Mouse (Mus musculus) neural tube, embryonic 13.5 days (tissue): ENCODE measurements at regions not wholly inside any gene's neighbourhood (a gene's known extent, or its start where the extent isn't known, plus 50 kb on each side); places are given as distances from the start of the nearest gene placed in this dataset.

Experiments used
- ATAC-seq: fragments of 200-750 bp; cut with Nextera tagmentation; 2 replicates; pipeline ENCODE4 v1.8.0; 2017; ENCODE audit warnings: low read depth, mild to moderate bottlenecking, moderate TSS enrichment, moderate library complexity
- H3K27ac ChIP-seq: fragments of 300-500 bp; sonication (generic); replicated peaks from 2 replicates; pipeline ENCODE4 v1.5.1; 2015; ENCODE audit warnings: moderate library complexity, mild to moderate bottlenecking, inconsistent platforms
- H3K27me3 ChIP-seq: fragments of 300-500 bp; sonication (generic); 2 replicates; pipeline ENCODE4 v1.6.1; 2015; ENCODE audit warnings: mild to moderate bottlenecking, inconsistent platforms
- H3K36me3 ChIP-seq: fragments of 300-500 bp; sonication (generic); 2 replicates; pipeline ENCODE4 v1.6.1; 2015; ENCODE audit warnings: mild to moderate bottlenecking, inconsistent platforms
- H3K4me1 ChIP-seq: fragments of 300-500 bp; sonication (generic); replicated peaks from 2 replicates; pipeline ENCODE4 v1.6.1; 2015; ENCODE audit warnings: inconsistent platforms
- H3K4me2 ChIP-seq: fragments of 300-500 bp; sonication (generic); 2 replicates; pipeline ENCODE4 v1.6.1; 2015; ENCODE audit warnings: inconsistent platforms, mild to moderate bottlenecking, moderate library complexity
- H3K4me3 ChIP-seq: fragments of 300-500 bp; sonication (generic); 2 replicates; pipeline ENCODE4 v1.5.1; 2015; ENCODE audit warnings: mild to moderate bottlenecking, inconsistent platforms
- H3K9ac ChIP-seq: fragments of 300-500 bp; sonication (generic); 2 replicates; pipeline ENCODE4 v1.6.1; 2015; ENCODE audit warnings: moderate library complexity, mild to moderate bottlenecking, inconsistent platforms
- H3K9me3 ChIP-seq: fragments of 300-500 bp; sonication (generic); 2 replicates; pipeline ENCODE4 v1.6.1; 2016; ENCODE audit warnings: inconsistent platforms
- WGBS: fragments of 180-500 bp; shearing (Covaris S2); methylation state at CpG from one replicate; pipeline ENCODE4 v1.1.7; 2015; 5-methylcytosine and 5-hydroxymethylcytosine counted together

- H3K9me3 ChIP-seq: 0 out of 2 replicates have a peak, but pooled peaks cover 3% of the 10 kb centered on the region
- H3K36me3 ChIP-seq: no peaks in the 10 kb centered on the region
- no peak overlapping the region for H3K9ac ChIP-seq
- H3K4me3 ChIP-seq: no peak overlapping the region
- WGBS: 93% methylated on average over 7 of the region's 7 CpGs
- no peak for ATAC-seq
- H3K27me3 ChIP-seq: no peaks in the 10 kb centered on the region
- no peak overlapping the region for H3K27ac ChIP-seq
- no peak overlapping the region for H3K4me2 ChIP-seq
- H3K4me1 ChIP-seq: peaks cover 20% of the 10 kb centered on the region
Measured at GRCm38 (mm10) chr15:93189266-93189855, 85.6 kb downstream of the Gxylt1 start.

- H3K27me3 ChIP-seq: no peaks in the 10 kb centered on the region
- H3K4me3 ChIP-seq: no peak overlapping the region
- H3K9me3 ChIP-seq: no peaks in the 10 kb centered on the region
- no peak for ATAC-seq
- no peaks in the 10 kb centered on the region for H3K36me3 ChIP-seq
- WGBS: 80% methylated on average over 5 of the region's 5 CpGs
- no peak overlapping the region for H3K27ac ChIP-seq
- no peak overlapping the region for H3K4me2 ChIP-seq
- no peak overlapping the region for H3K9ac ChIP-seq
- H3K4me1 ChIP-seq: no peaks in the 10 kb centered on the region
Measured at GRCm38 (mm10) chr15:93176221-93176620, 98.8 kb downstream of the Gxylt1 start.

- Histone ChIP-seq H3K4me3 (no peak overlapping the region), H3K27me3 (no peaks in the 10 kb centered on the region), H3K27ac (no peak overlapping the region), H3K9ac (no peak overlapping the region), H3K9me3 (no peaks in the 10 kb centered on the region), H3K36me3 (no peaks in the 10 kb centered on the region), H3K4me1 (no peaks in the 10 kb centered on the region), H3K4me2 (no peak overlapping the region)
- WGBS: 74% methylated on average over 3 of the region's 3 CpGs
- no peak for ATAC-seq
Measured at GRCm38 (mm10) chr15:93168784-93169183, 106.2 kb downstream of the Gxylt1 start.

GRCm38 (mm10) chr15:93167451-93167850, 107.5 kb downstream of the Gxylt1 start:
- H3K27ac ChIP-seq: no peak overlapping the region
- no peaks in the 10 kb centered on the region for H3K27me3 ChIP-seq
- WGBS: 92% methylated on average over 9 of the region's 9 CpGs
- no peak overlapping the region for H3K4me2 ChIP-seq
- H3K4me1 ChIP-seq: peaks cover 2% of the 10 kb centered on the region
- ATAC-seq: no peak
- no peaks in the 10 kb centered on the region for H3K9me3 ChIP-seq
- H3K4me3 ChIP-seq: no peak overlapping the region
- H3K9ac ChIP-seq: no peak overlapping the region
- no peaks in the 10 kb centered on the region for H3K36me3 ChIP-seq

GRCm38 (mm10) chr15:93161924-93162910, 112.8 kb downstream of the Gxylt1 start:
- WGBS: 54% methylated on average over 25 of the region's 25 CpGs
- no peaks in the 10 kb centered on the region for H3K36me3 ChIP-seq
- no peaks in the 10 kb centered on the region for H3K27me3 ChIP-seq
- no peak overlapping the region for H3K4me3 ChIP-seq
- H3K9me3 ChIP-seq: no peaks in the 10 kb centered on the region
- H3K4me1 ChIP-seq: peaks cover 16% of the 10 kb centered on the region
- H3K4me2 ChIP-seq: peak overlapping the region; percentile 20
- ATAC-seq: peak; percentile 40; the same call in 1 of the 2 replicates
- 0 out of 2 replicates have a peak overlapping the region, but pooled peaks have one; percentile 15 for H3K27ac ChIP-seq
- H3K9ac ChIP-seq: peak overlapping the region; percentile 34; the same call in 1 of the 2 replicates

- H3K4me3 ChIP-seq: no peak overlapping the region
- no peaks in the 10 kb centered on the region for H3K27me3 ChIP-seq
- peaks cover 16% of the 10 kb centered on the region for H3K4me1 ChIP-seq
- no peak overlapping the region for H3K4me2 ChIP-seq
- H3K9ac ChIP-seq: no peak overlapping the region
- H3K36me3 ChIP-seq: no peaks in the 10 kb centered on the region
- WGBS: 55% methylated on average over 7 of the region's 7 CpGs
- H3K9me3 ChIP-seq: no peaks in the 10 kb centered on the region
- ATAC-seq: no peak
- no peak overlapping the region for H3K27ac ChIP-seq
Measured at GRCm38 (mm10) chr15:93161329-93161728, 113.7 kb downstream of the Gxylt1 start.

GRCm38 (mm10) chr15:93155756-93156155, 119.2 kb downstream of the Gxylt1 start:
- H3K27me3 ChIP-seq: no peaks in the 10 kb centered on the region
- no peak overlapping the region for H3K4me3 ChIP-seq
- 77% methylated on average over 3 of the region's 3 CpGs for WGBS
- H3K4me1 ChIP-seq: peaks cover 6% of the 10 kb centered on the region; the same call in 1 of the 2 replicates
- no peaks in the 10 kb centered on the region for H3K36me3 ChIP-seq
- no peak overlapping the region for H3K9ac ChIP-seq
- no peak overlapping the region for H3K27ac ChIP-seq
- ATAC-seq: no peak
- H3K4me2 ChIP-seq: no peak overlapping the region
- H3K9me3 ChIP-seq: no peaks in the 10 kb centered on the region

GRCm38 (mm10) chr15:93154022-93154421, 121.0 kb downstream of the Gxylt1 start:
- no peak overlapping the region for H3K27ac ChIP-seq
- WGBS: 69% methylated on average over 4 of the region's 4 CpGs
- H3K9me3 ChIP-seq: no peaks in the 10 kb centered on the region
- no peak overlapping the region for H3K9ac ChIP-seq
- no peak overlapping the region for H3K4me2 ChIP-seq
- no peak for ATAC-seq
- H3K4me3 ChIP-seq: no peak overlapping the region
- H3K4me1 ChIP-seq: peaks cover 6% of the 10 kb centered on the region; the same call in 1 of the 2 replicates
- no peaks in the 10 kb centered on the region for H3K27me3 ChIP-seq
- H3K36me3 ChIP-seq: no peaks in the 10 kb centered on the region

- Histone ChIP-seq H3K4me1 (no peaks in the 10 kb centered on the region; the same call in 1 of the 2 replicates), H3K27ac (no peak overlapping the region), H3K9me3 (no peaks in the 10 kb centered on the region), H3K4me3 (no peak overlapping the region), H3K27me3 (no peaks in the 10 kb centered on the region), H3K9ac (no peak overlapping the region), H3K36me3 (no peaks in the 10 kb centered on the region), H3K4me2 (no peak overlapping the region)
- no peak for ATAC-seq
- WGBS: 90% methylated on average over 9 of the region's 9 CpGs
Measured at GRCm38 (mm10) chr15:93144899-93145298, 130.1 kb downstream of the Gxylt1 start.

GRCm38 (mm10) chr15:93144264-93144663, 130.7 kb downstream of the Gxylt1 start:
- Histone ChIP-seq H3K27me3 (no peaks in the 10 kb centered on the region), H3K4me1 (no peaks in the 10 kb centered on the region; the same call in 1 of the 2 replicates), H3K4me3 (no peak overlapping the region), H3K9ac (no peak overlapping the region), H3K27ac (no peak overlapping the region), H3K36me3 (no peaks in the 10 kb centered on the region), H3K4me2 (no peak overlapping the region), H3K9me3 (no peaks in the 10 kb centered on the region)
- ATAC-seq: no peak
- WGBS: 45% methylated on average over 4 of the region's 4 CpGs

- Histone ChIP-seq H3K9me3 (no peaks in the 10 kb centered on the region), H3K4me3 (peak overlapping the region; percentile 19), H3K27ac (peak overlapping the region; percentile 64), H3K4me1 (peaks cover 13% of the 10 kb centered on the region), H3K36me3 (no peaks in the 10 kb centered on the region), H3K4me2 (peak overlapping the region; percentile 52), H3K27me3 (no peaks in the 10 kb centered on the region), H3K9ac (peak overlapping the region; percentile 47)
- ATAC-seq: peak; percentile 53; the same call in 1 of the 2 replicates
- WGBS: 41% methylated on average over 18 of the region's 18 CpGs
Measured at GRCm38 (mm10) chr15:93133379-93133778, 141.6 kb downstream of the Gxylt1 start.

- no peak for ATAC-seq
- H3K9ac ChIP-seq: no peak overlapping the region
- H3K4me2 ChIP-seq: no peak overlapping the region
Measured at GRCm38 (mm10) chr15:93131056-93131455, 143.9 kb downstream of the Gxylt1 start.

More at GRCm38 (mm10) chr15:93131056-93131455, 143.9 kb downstream of the Gxylt1 start:
- Histone ChIP-seq H3K9me3 (no peaks in the 10 kb centered on the region), H3K27ac (no peak overlapping the region), H3K4me3 (no peak overlapping the region), H3K36me3 (no peaks in the 10 kb centered on the region), H3K4me1 (peaks cover 13% of the 10 kb centered on the region), H3K27me3 (no peaks in the 10 kb centered on the region)
